Mouse (Mus musculus): ENCODE measurements at regions not wholly inside any gene's neighbourhood (a gene's known extent, or its start where the extent isn't known, plus 50 kb on each side); places are given as distances from the start of the nearest gene placed in this dataset.

DNA sequence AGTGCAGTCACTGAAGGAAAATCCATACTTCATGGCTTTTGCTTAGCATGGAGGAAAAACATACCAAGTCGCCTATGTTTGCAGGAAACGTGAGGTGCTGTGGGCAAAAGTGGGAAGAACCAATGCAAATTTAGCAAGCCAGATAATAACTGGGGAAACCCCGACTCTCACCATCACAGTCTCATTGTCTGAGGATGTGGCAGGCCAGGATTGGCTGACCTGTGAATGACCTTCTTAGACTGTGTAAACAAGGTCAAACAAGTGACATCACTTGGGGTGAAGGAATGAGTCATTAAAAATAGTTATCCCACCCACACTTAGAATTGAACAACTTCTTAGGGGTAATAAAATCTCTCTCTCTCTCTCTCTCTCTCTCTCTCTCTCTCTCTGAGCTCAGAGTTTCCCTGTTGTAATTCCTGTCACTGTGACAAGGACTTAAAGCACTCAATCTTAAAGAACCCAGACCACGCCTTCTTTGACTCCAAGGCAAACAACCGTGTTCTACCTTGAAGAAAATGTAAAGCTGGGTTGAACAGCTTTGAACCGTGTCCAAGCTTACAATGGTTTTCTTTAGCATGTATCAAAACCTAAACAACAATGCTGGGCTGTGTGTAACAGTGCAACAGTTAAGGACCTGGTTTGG, 142.0 kb downstream of the Sp3 start:
- 44% methylated on average over 6 of the region's 6 CpGs for WGBS
- H3K4me1 ChIP-seq (replicated peaks), result peaks cover 15% of the 10 kb centered on the region; the same call in 1 of the 2 replicates
- no peaks in the 10 kb centered on the region for H3K36me3 ChIP-seq
- peaks cover 3% of the 10 kb centered on the region; the same call in 1 of the 2 replicates for H3K9me3 ChIP-seq (replicated peaks)
- no peak overlapping the region for H3K4me2 ChIP-seq
- H3K9ac ChIP-seq, result no peak overlapping the region
- no peak for ATAC-seq (ENCODE audit: insufficient number of reproducible peaks, low FRiP score)
- H3K4me3 ChIP-seq, result no peak overlapping the region
- no peaks in the 10 kb centered on the region for H3K27me3 ChIP-seq (replicated peaks)
- H3K27ac ChIP-seq (ENCODE audit: poor library complexity, severe bottlenecking), result no peak overlapping the region

DNA sequence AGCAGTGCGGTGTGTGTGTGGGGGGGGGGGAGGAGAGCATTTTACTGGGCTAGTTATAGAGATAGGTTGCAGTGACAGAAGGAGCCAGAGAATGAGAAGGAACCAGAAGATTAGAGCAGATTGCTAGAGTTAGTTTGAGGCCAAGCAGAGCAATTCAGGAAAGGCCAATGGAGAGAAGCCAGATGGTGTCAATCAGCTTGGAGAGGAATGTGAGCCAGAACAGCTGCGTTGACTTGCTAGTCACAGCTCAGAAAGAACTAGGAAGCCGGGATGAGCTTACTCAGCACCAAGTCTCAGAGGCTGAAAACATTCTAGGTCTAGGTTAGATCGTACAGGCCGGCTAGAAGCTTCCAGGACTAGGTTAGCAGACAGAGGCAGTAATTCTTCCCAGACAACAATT, 140.6 kb downstream of the Sp3 start:
- no peak overlapping the region for H3K4me2 ChIP-seq
- peaks cover 3% of the 10 kb centered on the region; the same call in 1 of the 2 replicates for H3K9me3 ChIP-seq (replicated peaks)
- H3K27ac ChIP-seq (ENCODE audit: poor library complexity, severe bottlenecking), result no peak overlapping the region
- H3K27me3 ChIP-seq (replicated peaks), result no peaks in the 10 kb centered on the region
- 67% methylated on average over 5 of the region's 5 CpGs for WGBS
- no peaks in the 10 kb centered on the region for H3K36me3 ChIP-seq
- H3K4me1 ChIP-seq (replicated peaks), result peaks cover 15% of the 10 kb centered on the region; the same call in 1 of the 2 replicates
- no peak for ATAC-seq (ENCODE audit: insufficient number of reproducible peaks, low FRiP score)
- H3K9ac ChIP-seq, result no peak overlapping the region
- no peak overlapping the region for H3K4me3 ChIP-seq

DNA sequence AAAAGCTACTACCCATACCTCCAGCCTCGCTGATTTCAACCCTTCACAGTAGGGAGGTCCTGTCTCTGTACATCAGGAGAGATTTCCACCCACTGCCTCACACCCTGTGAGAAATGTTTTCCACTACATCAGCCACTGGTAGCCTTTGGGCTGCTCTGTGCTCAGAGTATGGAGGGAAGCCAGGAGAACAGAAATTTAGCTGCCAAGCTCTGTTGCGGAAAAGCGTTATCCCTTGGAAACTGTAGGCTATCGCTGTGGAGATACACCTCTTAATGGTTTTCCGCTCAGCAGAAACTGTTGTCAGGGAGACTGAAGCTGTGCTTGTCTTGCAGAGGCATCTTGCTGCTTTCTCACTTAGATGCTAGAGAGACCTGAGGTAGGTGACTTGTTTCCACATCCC, 138.9 kb downstream of the Sp3 start:
- H3K4me2 ChIP-seq, result no peak overlapping the region
- 53% methylated on average over 5 of the region's 5 CpGs for WGBS
- peaks cover 3% of the 10 kb centered on the region; the same call in 1 of the 2 replicates for H3K9me3 ChIP-seq (replicated peaks)
- ATAC-seq (ENCODE audit: insufficient number of reproducible peaks, low FRiP score), result peak; percentile 83
- no peaks in the 10 kb centered on the region for H3K27me3 ChIP-seq (replicated peaks)
- no peaks in the 10 kb centered on the region for H3K36me3 ChIP-seq
- no peak overlapping the region for H3K27ac ChIP-seq (ENCODE audit: poor library complexity, severe bottlenecking)
- H3K9ac ChIP-seq, result no peak overlapping the region
- peaks cover 15% of the 10 kb centered on the region; the same call in 1 of the 2 replicates for H3K4me1 ChIP-seq (replicated peaks)
- H3K4me3 ChIP-seq, result no peak overlapping the region

DNA sequence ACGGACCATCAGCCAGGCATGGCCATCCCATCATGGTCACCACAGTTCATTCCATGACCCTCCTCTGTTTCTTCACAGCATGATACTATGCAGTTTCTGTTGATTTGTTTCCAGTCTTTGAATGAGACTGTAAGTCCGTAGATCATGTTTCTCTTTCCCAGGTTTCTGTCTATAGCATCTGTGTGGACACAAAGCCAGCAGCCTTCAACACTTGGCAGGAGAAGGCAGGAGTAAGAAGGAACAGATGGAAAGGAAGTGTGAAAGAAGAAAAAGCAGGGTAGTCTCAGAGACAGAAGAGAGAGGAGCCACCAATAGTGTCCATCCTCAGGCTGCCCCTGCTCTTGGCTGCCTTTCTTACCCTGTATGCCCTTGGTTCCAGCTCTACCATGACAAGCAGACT, 136.6 kb downstream of the Sp3 start:
- Histone ChIP-seq H3K4me2 (no peak overlapping the region), H3K36me3 (no peaks in the 10 kb centered on the region), H3K4me1 (replicated peaks) (peaks cover 5% of the 10 kb centered on the region; the same call in 1 of the 2 replicates), H3K27me3 (replicated peaks) (no peaks in the 10 kb centered on the region), H3K9ac (no peak overlapping the region), H3K27ac (ENCODE audit: poor library complexity, severe bottlenecking) (no peak overlapping the region), H3K9me3 (replicated peaks) (peaks cover 3% of the 10 kb centered on the region; the same call in 1 of the 2 replicates), H3K4me3 (no peak overlapping the region)
- ATAC-seq (ENCODE audit: insufficient number of reproducible peaks, low FRiP score), result no peak
- 72% methylated on average over 2 of the region's 2 CpGs for WGBS

DNA sequence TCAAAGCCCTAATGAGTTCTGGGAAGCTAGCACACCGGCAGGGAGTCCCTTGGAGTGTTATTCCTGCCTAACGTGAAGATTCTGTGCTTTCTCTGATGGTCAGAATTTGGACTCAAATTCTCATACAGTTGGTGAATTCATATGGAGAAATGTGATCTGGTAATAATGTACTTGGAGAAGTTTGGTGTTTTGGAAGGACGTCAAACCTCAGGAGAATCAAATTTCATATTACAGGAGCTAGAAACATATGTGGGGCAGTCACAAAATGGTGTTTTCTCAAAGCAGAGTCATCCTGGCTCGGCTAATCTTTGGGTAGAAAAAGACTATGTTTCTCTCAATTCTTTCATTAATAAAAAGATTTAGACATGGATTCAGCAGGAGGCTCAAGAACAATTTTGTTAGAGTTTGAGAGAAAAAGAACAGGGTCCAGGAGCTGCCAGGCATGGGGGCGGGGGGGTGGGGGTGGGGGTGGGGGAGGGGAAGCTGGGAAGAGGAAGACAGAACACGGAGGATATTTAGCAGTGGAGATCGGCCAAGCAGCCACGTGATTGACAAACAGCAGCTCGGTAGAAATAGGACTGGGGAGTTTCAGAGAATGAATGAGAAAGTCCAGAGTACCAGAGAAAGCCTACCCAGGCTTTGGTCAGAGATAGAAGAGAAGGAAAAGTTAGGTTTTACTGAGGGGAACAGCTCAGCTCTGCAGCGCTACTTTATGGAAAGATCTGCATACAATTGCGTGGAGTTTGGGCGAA, 130.6 kb downstream of the Sp3 start:
- ATAC-seq (ENCODE audit: insufficient number of reproducible peaks, low FRiP score), result 0 out of 2 replicates have a peak, but pooled peaks have one; percentile 22
- Histone ChIP-seq H3K9ac (0 out of 2 replicates have a peak overlapping the region, but pooled peaks have one; percentile 36), H3K27me3 (replicated peaks) (no peaks in the 10 kb centered on the region), H3K9me3 (replicated peaks) (no peaks in the 10 kb centered on the region), H3K36me3 (no peaks in the 10 kb centered on the region), H3K4me1 (replicated peaks) (peaks cover 8% of the 10 kb centered on the region), H3K4me2 (peak overlapping the region; percentile 41), H3K4me3 (no peak overlapping the region), H3K27ac (ENCODE audit: poor library complexity, severe bottlenecking) (no peak overlapping the region)
- 33% methylated on average over 12 of the region's 12 CpGs for WGBS

DNA sequence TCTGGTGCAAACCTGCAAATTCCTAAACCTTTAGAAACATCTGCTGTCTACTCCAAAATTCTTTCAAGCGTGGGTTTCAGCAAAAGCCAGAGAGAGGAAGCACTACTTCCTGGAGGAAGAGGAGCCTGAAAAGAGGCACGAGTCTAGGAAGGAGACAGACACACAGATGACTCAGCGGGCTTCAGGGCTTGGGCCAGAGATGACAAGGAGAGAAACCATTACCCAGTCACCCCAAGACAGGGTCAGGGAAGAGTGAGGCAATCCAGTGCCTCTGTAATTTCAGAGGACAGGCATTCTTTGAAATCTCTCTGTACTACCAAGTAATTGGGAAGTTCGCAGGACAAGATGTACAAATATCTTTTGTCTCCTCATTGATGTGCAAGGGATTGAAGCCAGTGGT, 127.7 kb downstream of the Sp3 start:
- no peak overlapping the region for H3K9ac ChIP-seq
- whole genome bisulfite sequencing, result 65% methylated on average over 4 of the region's 4 CpGs
- no peaks in the 10 kb centered on the region for H3K36me3 ChIP-seq
- peaks cover 8% of the 10 kb centered on the region for H3K4me1 ChIP-seq (replicated peaks)
- no peaks in the 10 kb centered on the region for H3K9me3 ChIP-seq (replicated peaks)
- H3K4me2 ChIP-seq, result no peak overlapping the region
- H3K27ac ChIP-seq (ENCODE audit: poor library complexity, severe bottlenecking), result no peak overlapping the region
- H3K4me3 ChIP-seq, result no peak overlapping the region
- ATAC-seq (ENCODE audit: insufficient number of reproducible peaks, low FRiP score), result no peak
- no peaks in the 10 kb centered on the region for H3K27me3 ChIP-seq (replicated peaks)

DNA sequence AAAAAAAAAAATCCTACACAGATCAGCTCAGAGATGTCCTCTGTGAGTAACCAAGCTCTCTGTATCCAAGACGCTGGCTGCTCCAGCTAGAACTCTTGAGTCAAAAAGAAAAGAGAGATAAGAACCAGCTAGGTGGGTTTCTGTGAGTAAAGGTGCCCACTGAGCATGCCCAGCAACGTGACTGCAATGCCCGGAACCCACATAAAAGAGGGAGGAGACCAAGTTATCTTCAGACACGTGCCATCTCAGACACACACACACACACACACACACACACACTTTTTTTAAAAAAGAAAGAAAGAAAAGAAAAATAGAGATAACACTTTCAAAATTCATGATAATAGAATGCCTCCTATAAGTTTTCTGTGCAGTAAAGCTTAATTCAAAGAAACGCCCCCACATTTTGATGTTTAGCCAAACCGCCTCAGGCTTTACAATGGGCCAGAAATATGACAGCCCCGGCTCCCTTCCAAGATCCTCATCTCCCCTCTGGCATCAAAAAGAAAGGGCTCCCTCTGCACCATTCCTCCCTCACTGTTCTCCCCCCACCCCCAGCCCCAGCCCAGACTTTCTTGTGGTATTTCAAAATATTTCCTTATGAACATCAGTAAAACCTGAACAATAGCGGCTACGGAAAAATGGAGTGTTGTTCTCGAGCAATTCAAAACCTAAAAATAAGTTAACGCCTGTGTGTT, 124.8 kb downstream of the Sp3 start:
- Histone ChIP-seq H3K4me2 (no peak overlapping the region), H3K9ac (no peak overlapping the region), H3K4me3 (no peak overlapping the region), H3K9me3 (replicated peaks) (no peaks in the 10 kb centered on the region), H3K36me3 (no peaks in the 10 kb centered on the region), H3K27ac (ENCODE audit: poor library complexity, severe bottlenecking) (no peak overlapping the region), H3K4me1 (replicated peaks) (0 out of 2 replicates have a peak, but pooled peaks cover under 1% of the 10 kb centered on the region), H3K27me3 (replicated peaks) (no peaks in the 10 kb centered on the region)
- no peak for ATAC-seq (ENCODE audit: insufficient number of reproducible peaks, low FRiP score)
- WGBS, result 73% methylated on average over 11 of the region's 11 CpGs

DNA sequence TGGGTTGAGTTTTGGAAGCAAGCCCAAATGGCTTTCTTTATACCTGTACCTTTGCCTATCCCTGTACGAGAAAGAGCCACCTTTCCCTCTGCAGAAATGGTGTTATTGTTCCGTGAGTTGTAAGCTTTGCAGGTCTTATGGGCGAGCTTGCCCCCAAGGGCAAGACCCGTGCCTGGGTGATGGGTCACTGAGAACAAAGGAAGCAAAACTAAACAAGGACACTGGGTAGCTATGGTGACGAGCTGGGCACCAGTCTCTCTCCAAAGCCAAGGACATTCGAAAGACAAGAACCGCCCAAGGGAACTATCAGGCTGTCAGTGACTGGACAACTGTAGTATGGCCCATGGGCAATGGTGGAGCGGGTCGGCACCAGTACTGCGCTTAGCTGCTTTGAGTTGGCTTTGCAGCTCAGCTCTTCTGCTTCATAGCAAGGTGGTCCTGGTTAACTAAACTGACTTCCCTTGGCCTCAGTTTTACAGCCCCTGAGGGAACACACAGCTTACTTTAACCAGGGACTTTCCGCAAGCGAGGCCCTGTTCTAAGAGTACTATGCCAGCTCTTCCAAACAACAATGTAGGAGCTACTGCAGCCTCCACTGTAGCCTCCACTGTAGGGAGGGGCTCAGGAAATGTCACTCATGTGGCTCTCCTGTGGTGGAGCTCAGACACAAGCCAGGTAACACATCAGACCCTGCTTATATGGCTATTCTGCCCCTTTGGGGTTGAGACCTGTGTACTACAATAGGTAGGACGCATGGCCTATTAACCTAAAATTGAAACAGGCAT, 124.1 kb downstream of the Sp3 start:
- no peak overlapping the region for H3K4me2 ChIP-seq
- no peaks in the 10 kb centered on the region for H3K9me3 ChIP-seq (replicated peaks)
- no peak overlapping the region for H3K9ac ChIP-seq
- no peak overlapping the region for H3K4me3 ChIP-seq
- no peak for ATAC-seq (ENCODE audit: insufficient number of reproducible peaks, low FRiP score)
- 88% methylated on average over 13 of the region's 13 CpGs for WGBS
- H3K27me3 ChIP-seq (replicated peaks), result no peaks in the 10 kb centered on the region
- H3K27ac ChIP-seq (ENCODE audit: poor library complexity, severe bottlenecking), result no peak overlapping the region
- no peaks in the 10 kb centered on the region for H3K4me1 ChIP-seq (replicated peaks)
- H3K36me3 ChIP-seq, result no peaks in the 10 kb centered on the region

DNA sequence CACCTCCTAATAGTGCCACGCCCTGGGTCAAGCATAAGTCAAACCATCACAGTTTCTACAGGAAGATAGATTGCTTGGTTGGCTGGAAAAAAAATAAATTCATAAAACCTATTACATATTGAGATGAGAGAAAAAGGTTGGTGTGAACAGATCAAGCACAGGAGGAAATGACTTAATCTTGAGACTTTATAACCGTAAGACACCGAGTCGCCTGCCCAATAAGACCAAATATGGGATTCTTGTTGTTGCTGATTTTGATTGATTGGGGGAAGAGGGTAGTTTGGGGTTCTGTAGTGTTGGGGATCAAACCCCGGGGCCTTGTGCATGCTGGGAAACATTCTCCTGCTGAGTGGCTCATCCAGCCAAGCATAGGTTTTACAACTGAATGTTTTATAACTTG, 122.9 kb downstream of the Sp3 start:
- Histone ChIP-seq H3K27me3 (replicated peaks) (no peaks in the 10 kb centered on the region), H3K4me2 (no peak overlapping the region), H3K9ac (no peak overlapping the region), H3K36me3 (no peaks in the 10 kb centered on the region), H3K4me1 (replicated peaks) (0 out of 2 replicates have a peak, but pooled peaks cover 2% of the 10 kb centered on the region), H3K9me3 (replicated peaks) (no peaks in the 10 kb centered on the region), H3K27ac (ENCODE audit: poor library complexity, severe bottlenecking) (no peak overlapping the region), H3K4me3 (no peak overlapping the region)
- 89% methylated on average over 5 of the region's 5 CpGs for WGBS
- ATAC-seq (ENCODE audit: insufficient number of reproducible peaks, low FRiP score), result no peak

DNA sequence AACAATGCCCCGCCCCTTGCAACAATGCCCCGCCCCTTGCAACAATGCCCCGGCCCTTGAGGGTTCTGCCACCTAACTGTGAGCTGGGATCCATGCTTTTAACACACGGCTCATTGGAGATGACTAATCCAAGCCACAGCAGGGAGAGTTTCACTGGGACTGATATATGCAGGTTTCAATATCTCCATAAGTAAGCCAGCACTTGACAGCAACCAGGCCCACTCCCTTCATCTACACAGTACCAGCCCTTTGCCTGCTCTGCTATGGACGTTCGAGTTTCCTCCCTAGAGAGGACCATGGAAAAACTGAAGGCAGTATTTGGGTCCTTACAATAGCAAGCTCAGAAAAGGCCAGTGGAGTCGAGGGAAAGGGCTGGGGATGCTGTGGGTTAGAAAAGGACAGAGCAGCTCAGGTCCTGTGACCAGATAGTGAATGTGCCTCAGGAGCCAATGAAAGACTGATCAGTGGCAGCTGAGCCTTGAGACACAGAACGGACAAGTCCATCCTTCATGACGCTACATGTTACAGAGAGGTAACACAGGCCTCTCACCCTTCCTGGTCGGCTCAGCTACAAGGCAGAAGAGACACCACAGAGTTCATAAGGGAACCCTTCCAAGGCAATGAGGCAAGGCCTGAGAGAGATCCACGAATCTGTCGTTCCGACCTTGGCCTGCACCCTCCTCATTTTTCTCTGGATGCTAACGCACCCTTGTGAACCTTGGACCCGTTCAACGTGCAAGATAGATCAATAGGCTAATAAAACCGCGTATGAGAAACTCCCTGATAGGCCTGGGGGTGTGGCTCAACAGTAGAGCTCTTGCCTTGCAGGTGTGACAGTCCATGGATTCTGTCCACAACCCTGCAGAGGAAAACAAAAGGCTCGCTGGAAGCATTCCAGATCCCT, 114.5 kb downstream of the Sp3 start:
- ATAC-seq (ENCODE audit: insufficient number of reproducible peaks, low FRiP score), result peak; percentile 29; the same call in 1 of the 2 replicates
- H3K36me3 ChIP-seq, result no peaks in the 10 kb centered on the region
- H3K4me2 ChIP-seq, result no peak overlapping the region
- no peaks in the 10 kb centered on the region for H3K9me3 ChIP-seq (replicated peaks)
- H3K4me1 ChIP-seq (replicated peaks), result peaks cover 5% of the 10 kb centered on the region
- H3K27me3 ChIP-seq (replicated peaks), result no peaks in the 10 kb centered on the region
- H3K9ac ChIP-seq, result no peak overlapping the region
- H3K4me3 ChIP-seq, result no peak overlapping the region
- H3K27ac ChIP-seq (ENCODE audit: poor library complexity, severe bottlenecking), result no peak overlapping the region
- WGBS, result 59% methylated on average over 19 of the region's 19 CpGs

Measured in heart, embryonic 12.5 days (tissue).